Mouse (Mus musculus): ENCODE data around the gene Mrps10. TPM values are rescaled to one million over a fixed set of nuclear protein-coding genes. Genes with fewer than 3 reads are reported as not detected.
"Not testable (repeated sequence)": the region's sequence is repeated elsewhere in the genome, so short reads cannot be mapped to it uniquely, and the experiment has no call there.

The Mrps10 gene
- polyA plus RNA-seq, 1 experiment from 2014 or later = 83.1 TPM

DNA sequence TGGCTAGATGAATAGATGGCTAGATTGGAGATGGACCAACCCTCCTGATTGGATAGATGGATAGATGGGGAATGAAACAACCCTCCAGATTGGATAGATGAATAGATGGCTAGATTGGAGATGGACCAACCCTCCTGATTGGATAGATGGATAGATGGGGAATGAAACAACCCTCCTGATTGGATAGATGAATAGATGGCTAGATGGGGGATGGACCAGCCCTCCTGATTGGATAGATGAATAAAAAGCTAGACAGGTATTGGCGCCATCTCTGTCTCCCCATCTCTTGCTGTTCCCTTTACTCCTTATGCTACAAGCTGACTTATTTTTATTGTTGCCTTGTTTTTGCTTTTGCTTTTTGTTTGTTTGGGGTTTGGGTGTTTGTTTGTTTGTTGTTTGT is 53.9 kb downstream of the Mrps10 start:
- not testable (repeated sequence) for H3K4me1 ChIP-seq; H3K9ac ChIP-seq; H3K9me3 ChIP-seq (replicated peaks); ATAC-seq (replicated peaks; ENCODE audit: low FRiP score); H3K27me3 ChIP-seq; H3K27ac ChIP-seq; H3K36me3 ChIP-seq; H3K4me3 ChIP-seq (replicated peaks); H3K4me2 ChIP-seq
- 100% methylated on average over 1 of the region's 1 CpGs for WGBS

DNA sequence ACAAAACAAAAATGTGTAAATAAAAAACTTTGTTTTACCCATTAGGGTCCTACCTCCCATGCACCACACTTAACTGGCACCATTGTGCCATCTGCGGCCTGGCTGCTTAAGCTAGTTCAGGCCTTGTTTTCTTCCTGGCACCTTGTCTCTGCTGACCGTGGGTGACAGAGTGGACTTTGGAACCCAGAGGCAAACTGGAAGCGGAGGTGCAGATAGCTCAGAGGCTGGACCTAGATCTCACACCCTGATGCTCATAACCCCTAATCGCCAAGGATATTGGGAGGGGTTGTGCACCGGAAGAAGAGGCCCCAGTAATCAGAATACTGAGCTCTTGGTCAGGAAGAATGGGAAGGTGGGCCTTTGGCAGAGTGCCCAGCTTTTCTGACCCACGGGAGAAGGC is 55.5 kb downstream of the Mrps10 start:
- Histone ChIP-seq H3K4me1 (peaks cover 21% of the 10 kb centered on the region), H3K4me2 (no peak overlapping the region)
- WGBS = 60% methylated on average over 6 of the region's 6 CpGs

DNA sequence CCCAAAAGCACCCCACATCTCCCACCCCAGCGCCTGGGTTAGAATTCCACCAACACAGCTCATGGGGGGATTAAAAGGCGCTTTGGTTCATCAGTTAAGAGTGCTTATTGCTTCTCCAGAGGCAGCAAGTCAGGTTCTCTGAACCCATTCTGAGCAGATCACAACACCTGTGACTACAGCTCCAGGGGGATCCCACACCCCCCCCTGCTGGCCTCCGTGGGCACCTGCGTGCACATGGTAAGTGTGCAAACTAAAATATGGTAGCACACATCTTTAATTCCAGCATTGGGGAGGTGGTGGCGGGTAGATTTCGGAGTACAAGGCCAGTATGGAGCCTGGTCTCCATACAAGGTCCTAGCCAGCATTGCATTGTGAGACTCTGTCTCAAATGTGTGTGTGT is 58.6 kb downstream of the Mrps10 start:
- WGBS = 76% methylated on average over 6 of the region's 6 CpGs
- Histone ChIP-seq H3K9ac (no peak overlapping the region), H3K36me3 (no peaks in the 10 kb centered on the region), H3K4me2 (no peak overlapping the region), H3K27ac (no peak overlapping the region), H3K9me3 (replicated peaks) (no peaks in the 10 kb centered on the region), H3K27me3 (no peaks in the 10 kb centered on the region), H3K4me1 (peaks cover 23% of the 10 kb centered on the region), H3K4me3 (replicated peaks) (no peak overlapping the region)
- ATAC-seq (replicated peaks; ENCODE audit: low FRiP score) = no peak

More for the DNA sequence above, 55.5 kb downstream of the Mrps10 start:
- Histone ChIP-seq H3K4me3 (replicated peaks) (no peak overlapping the region), H3K36me3 (no peaks in the 10 kb centered on the region), H3K9ac (no peak overlapping the region), H3K27ac (no peak overlapping the region), H3K9me3 (replicated peaks) (no peaks in the 10 kb centered on the region), H3K27me3 (no peaks in the 10 kb centered on the region)
- 0 out of 2 replicates have a peak, but pooled peaks have one; percentile 27 for ATAC-seq (replicated peaks; ENCODE audit: low FRiP score)

DNA sequence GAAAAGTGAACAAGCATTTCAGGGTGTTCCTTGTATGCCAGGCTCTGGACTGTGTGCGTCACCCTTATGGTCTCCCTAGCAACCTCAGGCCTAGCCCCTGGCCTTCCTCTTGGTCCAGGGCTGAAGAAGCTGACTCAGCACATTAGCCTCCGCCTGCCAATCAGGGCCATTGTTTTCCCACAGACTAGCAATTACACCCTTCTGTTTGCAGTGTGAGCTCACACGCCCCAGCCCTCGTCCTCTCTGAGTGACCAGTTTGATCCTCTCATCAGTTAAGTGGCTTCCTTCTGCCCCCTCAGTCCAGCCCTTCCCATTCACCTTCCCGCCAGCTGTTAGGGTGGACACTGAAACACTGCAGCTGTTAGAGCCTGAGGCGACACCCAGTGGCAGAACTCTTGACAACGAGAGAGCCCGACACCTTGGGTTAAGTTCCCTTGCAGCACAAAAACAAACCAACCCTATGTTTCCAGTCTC is 60.2 kb downstream of the Mrps10 start:
- Histone ChIP-seq H3K4me1 (peaks cover 23% of the 10 kb centered on the region), H3K9me3 (replicated peaks) (no peaks in the 10 kb centered on the region), H3K27ac (no peak overlapping the region), H3K4me2 (peak overlapping the region; percentile 34; the same call in 1 of the 2 replicates), H3K36me3 (no peaks in the 10 kb centered on the region), H3K9ac (no peak overlapping the region), H3K4me3 (replicated peaks) (no peak overlapping the region), H3K27me3 (no peaks in the 10 kb centered on the region)
- 6% methylated on average over 8 of the region's 8 CpGs for WGBS
- ATAC-seq (replicated peaks; ENCODE audit: low FRiP score) = peak; percentile 83

DNA sequence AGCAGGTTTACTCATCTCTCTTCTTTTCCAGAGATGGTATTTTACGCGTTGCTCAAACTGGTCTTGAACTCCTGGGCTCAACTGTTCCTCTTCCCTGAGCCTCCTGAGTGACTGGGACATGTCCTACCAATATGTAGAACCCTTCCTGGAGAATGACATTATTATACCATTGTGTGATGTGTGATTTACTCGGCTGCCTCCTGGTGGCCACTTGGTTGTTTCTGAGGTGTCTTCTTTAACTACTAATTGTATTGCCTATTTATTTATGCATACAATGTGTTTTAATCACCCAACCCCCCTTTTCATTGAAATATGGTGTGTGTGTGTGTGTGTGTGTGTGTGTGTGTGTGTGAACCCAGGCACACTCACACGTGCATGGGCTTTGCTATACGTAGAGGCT is 62.1 kb downstream of the Mrps10 start:
- no peak for ATAC-seq (replicated peaks; ENCODE audit: low FRiP score)
- WGBS = 73% methylated on average over 5 of the region's 5 CpGs
- H3K4me1 ChIP-seq = peaks cover 18% of the 10 kb centered on the region

More for the DNA sequence above, 62.1 kb downstream of the Mrps10 start:
- Histone ChIP-seq H3K4me2 (no peak overlapping the region), H3K9me3 (replicated peaks) (no peaks in the 10 kb centered on the region), H3K4me3 (replicated peaks) (no peak overlapping the region), H3K9ac (no peak overlapping the region), H3K27ac (no peak overlapping the region), H3K27me3 (no peaks in the 10 kb centered on the region), H3K36me3 (no peaks in the 10 kb centered on the region)

Other genes with a start within 250 kb of the Mrps10 start
- gene Guca1b, start 16.5 kb downstream of the Mrps10 start, polyA plus RNA-seq (2015; fragmentation: Nextera tagmentation; extraction: Ambion mirVana) = 1.9 and 2.3 TPM in 2 replicates
- 1.6 and 2.6 TPM in 2 replicates for gene Guca1a, start 31.7 kb downstream of the Mrps10 start, polyA plus RNA-seq (2015; fragmentation: Nextera tagmentation; extraction: Ambion mirVana)
- gene AI661453, start 67.7 kb downstream of the Mrps10 start, polyA plus RNA-seq (2015; fragmentation: Nextera tagmentation; extraction: Ambion mirVana) = 1.7 and 2.1 TPM in 2 replicates
- gene 1700001C19Rik, start 68.5 kb downstream of the Mrps10 start, polyA plus RNA-seq (2015; fragmentation: Nextera tagmentation; extraction: Ambion mirVana) = 0.26 and 0.46 TPM in 2 replicates
- gene Taf8, start 133.4 kb downstream of the Mrps10 start, polyA plus RNA-seq (2015; fragmentation: Nextera tagmentation; extraction: Ambion mirVana) = 32.2 and 37.0 TPM in 2 replicates
- gene Ccnd3, start 136.2 kb downstream of the Mrps10 start, polyA plus RNA-seq (2015; fragmentation: Nextera tagmentation; extraction: Ambion mirVana) = 272 and 294 TPM in 2 replicates
- 23.8 and 26.5 TPM in 2 replicates for gene Bysl, start 242.6 kb downstream of the Mrps10 start, polyA plus RNA-seq (2015; fragmentation: Nextera tagmentation; extraction: Ambion mirVana)
- 45.7 TPM in 2 replicates for gene Med20, start 242.7 kb downstream of the Mrps10 start, polyA plus RNA-seq (2015; fragmentation: Nextera tagmentation; extraction: Ambion mirVana)
- gene Gm20517, start 242.7 kb downstream of the Mrps10 start, polyA plus RNA-seq (2015; fragmentation: Nextera tagmentation; extraction: Ambion mirVana) = 0.81 and 1.4 TPM in 2 replicates